Mouse (Mus musculus) forebrain, embryonic 14.5 days (tissue): ENCODE measurements around the gene Diaph3. TPM values are rescaled to one million over a fixed set of nuclear protein-coding genes. Genes with fewer than 3 reads are reported as not detected.

Experiments
- microRNA-seq: library from miRNA; unstranded; fragments of <30 nt; microRNA quantifications from one replicate; pipeline ENCODE4, GENCODE M21; 2016
- polyA plus RNA-seq: library from polyadenylated mRNA; unstranded; fragments of >200 nt; fragmentation: Nextera tagmentation; extraction: Ambion mirVana; gene quantifications from 2 replicates; pipeline ENCODE4 v1.2.1, GENCODE M21; 2014

The Diaph3 gene
- polyA plus RNA-seq, 1 experiment from 2014 or later, result 3.5 TPM

Small RNA genes within 50 kb of the gene (microRNA-seq; reads per million reads assigned to microRNA genes)
- gene Gm23438, result not detected
